Mouse (Mus musculus) heart, adult 18-20 months (tissue): ENCODE results near the gene Olfr983. TPM values are rescaled to one million over a fixed set of nuclear protein-coding genes. Genes with fewer than 3 reads are reported as not detected.
A peak's percentile ranks its signal among the peaks of the same experiment; 100 is the strongest.

Experiments
- DNase-seq, 2 experiments: peaks; one replicate each; pipeline ENCODE4 v3.0.0; 2021 to 2022; ENCODE audit warnings: mixed read lengths in 1 of 2
- long read RNA-seq, 2 experiments: library from polyadenylated mRNA; stranded (forward); transcript quantifications; one replicate each; pipeline ENCODE4 v2.0.0; 2021
- total RNA-seq, 2 experiments: library from RNA; stranded (reverse); gene quantifications; 2 replicates each; pipeline ENCODE4 v1.2.3; 2021

Olfr983 gene
- total RNA-seq = not detected
- long read RNA-seq, experiment 1 = 0 reads
- long read RNA-seq, experiment 2 = 0 reads

DNA sequence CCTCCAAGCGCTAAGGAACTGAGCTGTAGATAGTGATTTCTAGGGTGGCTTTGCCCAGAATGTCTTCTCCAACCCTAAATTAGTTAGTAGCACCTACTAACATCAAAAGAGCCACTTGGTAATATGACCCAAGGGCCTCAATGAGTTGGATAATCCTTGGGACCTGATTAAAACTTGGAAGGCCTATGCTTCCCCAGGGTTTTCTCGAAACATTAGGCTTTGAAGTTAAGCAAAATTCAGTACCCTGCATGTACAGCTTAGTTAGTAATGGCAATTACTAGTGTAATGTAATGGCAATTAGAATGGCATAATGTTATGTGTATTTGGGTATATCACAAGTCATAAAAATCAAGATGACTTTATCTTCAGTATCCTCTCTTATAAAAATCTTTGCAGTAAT, at the start of gene Olfr983:
Gene Olfr983 (minus strand): TSS at position 101 of the 400 bp plus-strand sequence.
- DNase-seq = no peak

DNA sequence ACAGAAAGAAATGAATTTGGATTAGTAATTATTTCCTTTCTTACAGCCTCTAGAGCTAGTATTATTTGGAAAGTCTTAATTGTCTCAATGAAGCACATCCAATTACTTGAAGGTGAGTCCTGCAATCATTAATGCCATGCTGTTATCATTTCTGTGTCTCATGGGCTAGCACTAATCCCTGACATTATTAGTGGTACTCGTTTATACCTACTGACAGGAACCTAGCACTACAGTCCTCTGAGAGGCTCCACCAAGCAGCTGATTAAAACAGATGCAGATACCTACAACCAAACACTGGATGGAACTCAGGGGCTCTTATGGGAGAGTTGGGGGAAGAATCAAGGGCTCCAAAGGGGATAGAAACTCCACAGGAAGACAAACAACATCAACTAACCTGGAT, 48.1 kb upstream of the Olfr983 start:
- DNase-seq = no peak

DNA sequence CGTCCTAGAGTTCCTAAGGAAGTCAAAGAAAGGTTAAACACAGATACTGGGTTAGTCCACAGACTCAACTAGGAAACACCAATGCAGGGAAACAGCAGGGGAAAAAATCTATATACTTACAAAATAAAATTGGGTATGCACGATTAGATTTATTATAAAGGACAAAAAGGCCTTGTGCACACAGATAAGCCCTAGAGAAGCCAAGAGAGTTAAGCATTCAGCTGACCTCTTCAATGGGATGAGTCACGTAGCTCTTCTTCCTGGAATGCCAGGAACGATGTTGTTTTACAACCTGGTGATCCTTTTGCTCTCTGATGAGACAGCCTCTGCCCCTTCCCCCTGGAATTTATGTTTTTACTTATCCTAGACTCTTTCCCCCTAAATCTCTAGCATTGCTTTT, 46.1 kb upstream of the Olfr983 start:
- DNase-seq = no peak

DNA sequence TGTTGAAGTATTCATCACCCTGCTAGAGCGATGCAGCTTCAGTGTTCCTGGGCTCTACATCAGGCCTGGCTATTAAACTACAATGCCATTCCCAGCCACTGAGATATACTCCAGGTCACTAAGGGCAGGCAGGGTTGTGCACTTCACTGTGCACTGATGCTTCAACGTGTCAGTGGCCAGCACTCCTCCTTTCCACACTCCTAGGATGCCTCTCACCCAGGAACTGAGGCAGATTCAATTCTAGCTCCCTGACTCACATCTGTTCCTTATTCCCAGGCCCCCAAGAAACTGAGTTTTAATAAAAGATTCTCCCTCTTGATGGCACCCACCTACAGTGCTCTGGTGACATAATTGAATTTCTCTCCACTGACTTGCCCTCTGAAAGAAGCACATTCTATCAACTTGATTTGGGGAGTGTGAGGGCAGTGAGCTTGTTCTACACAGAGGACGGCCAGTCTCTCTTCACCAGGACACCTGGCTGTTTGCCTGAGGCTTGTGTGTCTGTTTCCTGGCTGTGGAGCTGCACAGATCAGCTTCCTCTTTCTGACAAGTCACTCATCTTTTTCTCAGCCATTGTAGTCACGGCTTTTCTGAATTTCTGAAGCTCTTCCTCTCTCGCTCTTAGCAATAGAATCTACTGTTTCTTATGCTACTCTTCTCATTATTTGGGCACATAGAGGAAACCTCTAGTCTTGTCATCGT, 43.7 kb upstream of the Olfr983 start:
- peak; percentile 10 to 33 for DNase-seq

DNA sequence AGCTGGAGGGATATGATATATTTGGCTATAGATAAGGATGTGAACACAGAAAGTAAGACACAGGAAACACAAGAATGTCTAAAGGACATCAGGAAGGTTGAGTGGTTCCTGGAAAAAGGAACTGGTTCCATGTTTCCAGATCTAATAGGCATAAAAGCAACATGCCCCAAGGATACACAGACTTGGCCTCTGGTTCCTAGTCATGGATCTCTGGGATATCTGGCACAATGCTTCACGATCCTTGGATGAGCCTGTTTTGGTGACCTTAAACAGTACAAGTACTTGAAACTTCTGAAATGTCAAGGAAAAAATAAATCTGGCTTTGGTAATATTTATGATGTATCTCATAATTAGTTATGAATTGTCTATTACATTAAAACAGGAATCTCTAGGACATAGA, 37.2 kb upstream of the Olfr983 start:
- no peak for DNase-seq

DNA sequence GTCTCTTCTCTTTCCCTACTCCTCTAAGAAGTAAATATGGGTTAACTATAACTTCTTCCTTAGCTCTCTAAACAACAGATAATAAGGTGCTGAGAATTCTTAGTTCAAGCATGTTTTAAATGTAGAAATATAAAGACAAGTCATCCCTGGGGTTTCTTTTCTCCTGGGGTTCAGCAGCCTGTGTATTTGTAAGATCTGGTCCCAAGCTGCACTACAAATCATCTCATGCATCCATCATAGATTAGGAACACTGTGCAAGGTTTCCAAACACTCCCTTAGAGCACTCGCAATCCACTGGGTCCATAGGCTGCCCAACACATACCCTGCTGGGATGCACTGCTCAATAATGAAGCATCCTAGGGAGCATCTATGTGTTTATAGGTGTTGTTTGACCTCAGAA, 36.7 kb upstream of the Olfr983 start, which contains the start of gene Olfr985:
Gene Olfr985 (minus strand): TSS at position 101 of the 400 bp plus-strand sequence.
- DNase-seq = no peak

DNA sequence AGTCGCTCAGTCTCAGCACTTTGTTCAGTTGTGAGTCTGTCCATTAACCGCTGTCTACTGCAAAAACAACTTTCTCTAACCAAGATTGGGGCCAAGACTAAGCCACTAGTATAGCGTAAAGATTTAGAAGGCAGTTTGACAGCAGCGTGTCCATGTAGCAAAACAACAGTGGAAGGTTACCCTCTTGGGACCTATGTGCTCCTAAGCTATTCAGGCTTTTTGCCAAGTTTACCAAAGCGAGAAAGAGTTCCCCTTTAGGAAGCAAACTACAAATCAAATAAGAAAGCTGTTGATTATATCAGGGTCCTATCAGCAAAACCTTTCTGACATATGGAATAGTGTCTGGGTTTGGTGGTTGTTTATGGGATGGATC, 23.9 kb upstream of the Olfr983 start:
- DNase-seq = no peak

DNA sequence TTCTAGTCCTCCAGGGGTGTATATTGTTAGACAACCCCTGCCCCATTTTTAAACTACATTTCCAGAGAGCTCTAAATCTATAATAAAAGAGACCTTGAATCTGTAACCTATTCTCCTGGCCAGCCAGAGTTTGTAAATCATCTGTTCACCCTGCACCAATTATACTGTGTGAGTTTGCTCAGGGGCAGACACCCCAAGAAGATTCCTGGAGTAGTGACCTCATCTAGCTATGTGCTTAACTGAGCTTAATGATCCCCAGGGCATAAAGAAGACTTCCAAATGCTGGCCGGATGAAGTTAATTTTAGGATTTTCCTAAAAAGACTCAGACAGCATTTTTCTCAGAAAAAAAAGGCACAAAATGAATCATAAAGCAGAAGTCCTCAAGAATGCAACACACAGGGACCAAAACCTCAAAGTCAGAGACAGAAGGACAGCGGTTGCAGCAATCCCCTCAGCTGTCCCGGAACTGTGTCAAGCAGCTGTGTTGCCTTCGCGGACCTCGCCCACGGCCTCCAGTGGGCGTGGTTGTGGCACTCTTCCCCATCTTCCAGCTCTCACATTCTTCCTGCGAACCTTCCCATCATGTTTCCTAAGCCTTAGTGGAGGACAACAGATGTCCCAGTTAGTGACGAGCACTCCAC, 23.4 kb upstream of the Olfr983 start:
- peak; percentile 73 to 83 for DNase-seq

DNA sequence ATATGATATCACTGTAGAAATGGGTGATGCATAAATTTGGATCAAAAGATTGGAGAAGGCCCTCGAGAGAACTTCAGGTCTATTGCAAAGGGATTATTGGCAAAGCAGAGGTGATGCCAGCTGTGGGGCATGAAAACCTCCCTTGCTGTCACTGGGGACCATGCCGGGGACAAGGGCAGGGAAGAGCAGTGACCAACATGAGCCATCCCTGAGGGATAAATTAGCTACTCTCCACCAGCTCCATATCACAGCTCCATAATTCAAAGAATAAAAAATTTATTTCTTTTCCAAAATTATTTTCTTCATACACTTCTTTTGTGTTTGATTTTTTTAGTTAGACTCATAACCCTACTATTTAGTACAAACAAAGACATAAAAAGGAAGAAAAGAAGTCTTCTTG, 20.7 kb upstream of the Olfr983 start, which contains the start of gene Olfr984:
Gene Olfr984 (minus strand): TSS at position 101 of the 400 bp plus-strand sequence.
- no peak for DNase-seq

DNA sequence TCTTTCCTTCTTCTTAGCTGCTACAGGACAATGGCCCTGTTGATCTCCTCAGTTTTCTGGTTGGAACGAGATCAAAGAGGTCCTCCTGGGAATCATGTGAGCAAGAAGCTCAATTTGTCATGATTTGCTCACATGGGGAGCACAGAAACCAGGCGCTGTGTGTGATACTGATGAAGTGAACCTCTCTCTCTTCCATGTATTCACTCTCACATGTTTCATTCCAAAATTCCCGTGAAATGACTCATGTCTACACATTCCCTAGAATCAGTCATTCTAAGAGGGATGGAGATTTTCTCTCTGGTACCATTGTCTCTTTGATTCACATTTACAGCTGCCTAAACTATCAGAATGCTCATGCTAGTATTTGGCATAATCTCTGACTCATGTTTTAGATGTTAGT, 1.4 kb upstream of the Olfr983 start:
- DNase-seq = no peak

DNA sequence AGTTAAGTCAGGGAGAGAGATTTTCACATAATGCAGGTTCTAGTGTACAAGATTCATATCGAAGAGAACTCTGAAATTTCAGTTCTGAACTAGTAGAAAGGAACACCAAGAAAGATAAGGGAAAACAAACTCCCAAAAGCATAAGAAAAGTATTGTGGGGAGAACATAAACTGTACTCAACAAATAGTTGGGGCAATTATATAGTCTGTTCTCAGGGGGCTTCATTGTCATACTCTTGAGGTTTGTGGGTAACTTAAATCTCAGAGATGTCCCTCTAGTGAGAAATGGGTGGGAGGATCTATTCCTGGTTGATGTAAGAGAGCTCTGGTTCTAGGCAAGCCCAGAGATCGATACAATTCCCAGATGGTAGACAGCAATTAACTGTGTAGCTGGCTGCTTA, 19.9 kb downstream of the Olfr983 start, which contains the start of gene Olfr982:
Gene Olfr982 (plus strand): TSS at position 301 of the 400 bp plus-strand sequence.
- DNase-seq = no peak

DNA sequence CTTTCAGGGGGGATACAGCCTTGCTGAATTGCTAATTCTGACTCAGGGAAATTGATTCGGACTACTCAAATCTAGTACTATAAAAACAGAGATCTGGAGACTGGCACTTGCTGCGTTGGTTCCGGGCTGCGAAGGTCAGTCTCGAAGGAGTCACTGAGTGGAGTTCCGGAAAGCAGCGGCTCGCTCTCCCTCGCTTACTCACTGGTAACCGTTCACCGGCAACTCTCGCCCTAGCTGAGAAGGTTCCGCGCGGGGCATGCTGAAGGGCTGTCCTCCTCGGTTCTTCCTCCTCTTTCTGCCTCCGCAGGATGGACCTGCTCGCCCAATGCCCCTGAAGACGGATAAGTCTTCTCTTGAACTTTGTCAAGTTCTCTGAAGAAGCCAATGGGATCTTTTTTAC, 43.3 kb downstream of the Olfr983 start:
- no peak for DNase-seq

Other genes with a start within 250 kb of the Olfr983 start
- not detected for gene Olfr972, start 227.2 kb downstream of the Olfr983 start, total RNA-seq
- not detected for gene Olfr229, start 186.3 kb downstream of the Olfr983 start, total RNA-seq
- gene Olfr974, start 156.1 kb downstream of the Olfr983 start, total RNA-seq = not detected
- gene Olfr975, start 141.5 kb downstream of the Olfr983 start, total RNA-seq = not detected
- gene Olfr976, start 132.5 kb downstream of the Olfr983 start, total RNA-seq = not detected
- gene Olfr978, start 101.5 kb downstream of the Olfr983 start, total RNA-seq = not detected
- gene Olfr979, start 90.1 kb downstream of the Olfr983 start, total RNA-seq = not detected
- not detected for gene Olfr980, start 84.0 kb downstream of the Olfr983 start, total RNA-seq
- not detected for gene Olfr981, start 72.1 kb downstream of the Olfr983 start, total RNA-seq
- not detected for gene Olfr982, start 19.8 kb downstream of the Olfr983 start, total RNA-seq
- gene Olfr984, start 20.6 kb upstream of the Olfr983 start, total RNA-seq = not detected
- not detected for gene Olfr985, start 36.6 kb upstream of the Olfr983 start, total RNA-seq
- not detected for gene Tmem225, start 54.5 kb upstream of the Olfr983 start, total RNA-seq
- not detected for gene Olfr986, start 87.3 kb upstream of the Olfr983 start, total RNA-seq
- 1 to 10 TPM; 2.5 to 2.7 TPM for gene Zfp202, start 98.7 kb upstream of the Olfr983 start, total RNA-seq
- gene Scn3b, start 175.6 kb upstream of the Olfr983 start, total RNA-seq = 1 to 10 TPM in 1 of 2 experiments, under 1 TPM in 1; 0.79 to 1.6 TPM